Mouse (Mus musculus): ENCODE results near the gene Ube2dnl2. TPM values are rescaled to one million over a fixed set of nuclear protein-coding genes. Genes with fewer than 3 reads are reported as not detected.

The Ube2dnl2 gene
- not detected in 2 replicates for polyA plus RNA-seq (2015; fragmentation: Nextera tagmentation; extraction: Ambion mirVana)

- 83% methylated on average over 1 of the region's 1 CpGs for WGBS
- ATAC-seq (ENCODE audit: low FRiP score, low TSS enrichment) = no peak
- H3K27ac ChIP-seq (ENCODE audit: low read length) = no peak within 1 kb of the TSS
- H3K27me3 ChIP-seq (ENCODE audit: insufficient read depth, low read length) = no peaks in the 10 kb centered on the region
- H3K36me3 ChIP-seq (ENCODE audit: insufficient read depth, low read length) = no peaks in the 10 kb centered on the region
- H3K4me2 ChIP-seq (replicated peaks; ENCODE audit: low read depth, low read length) = no peak within 1 kb of the TSS
- no peak within 1 kb of the TSS for H3K9ac ChIP-seq (replicated peaks; ENCODE audit: low read length)
- no peaks in the 10 kb centered on the region for H3K9me3 ChIP-seq (ENCODE audit: low read length)
- no peak within 1 kb of the TSS for H3K4me3 ChIP-seq (ENCODE audit: low read length)
- no peaks in the 10 kb centered on the region for H3K4me1 ChIP-seq (ENCODE audit: insufficient read depth, low read length)
Observed at GRCm38 (mm10) chrX:114907282-114907681, at the start of gene Ube2dnl2. Gene Ube2dnl2, plus strand, starts transcription at chrX:114907582.

GRCm38 (mm10) chrX:114895489-114895888 is 11.9 kb upstream of the Ube2dnl2 start:
- no peaks in the 10 kb centered on the region for H3K9me3 ChIP-seq (ENCODE audit: low read length)
- no peak overlapping the region for H3K9ac ChIP-seq (replicated peaks; ENCODE audit: low read length)
- H3K27ac ChIP-seq (ENCODE audit: low read length) = no peak overlapping the region
- ATAC-seq (ENCODE audit: low FRiP score, low TSS enrichment) = no peak
- H3K4me3 ChIP-seq (ENCODE audit: low read length) = no peak overlapping the region
- no peaks in the 10 kb centered on the region for H3K27me3 ChIP-seq (ENCODE audit: insufficient read depth, low read length)
- no peaks in the 10 kb centered on the region for H3K4me1 ChIP-seq (ENCODE audit: insufficient read depth, low read length)
- no peak overlapping the region for H3K4me2 ChIP-seq (replicated peaks; ENCODE audit: low read depth, low read length)
- H3K36me3 ChIP-seq (ENCODE audit: insufficient read depth, low read length) = no peaks in the 10 kb centered on the region

- Histone ChIP-seq H3K4me3 (ENCODE audit: low read length) (no peak overlapping the region), H3K36me3 (ENCODE audit: insufficient read depth, low read length) (no peaks in the 10 kb centered on the region), H3K9ac (replicated peaks; ENCODE audit: low read length) (no peak overlapping the region), H3K27me3 (ENCODE audit: insufficient read depth, low read length) (no peaks in the 10 kb centered on the region), H3K4me1 (ENCODE audit: insufficient read depth, low read length) (no peaks in the 10 kb centered on the region), H3K27ac (ENCODE audit: low read length) (no peak overlapping the region), H3K4me2 (replicated peaks; ENCODE audit: low read depth, low read length) (no peak overlapping the region), H3K9me3 (ENCODE audit: low read length) (no peaks in the 10 kb centered on the region)
- no peak for ATAC-seq (ENCODE audit: low FRiP score, low TSS enrichment)
- 81% methylated on average over 3 of the region's 3 CpGs for WGBS
Observed at GRCm38 (mm10) chrX:114897506-114897905, 9.9 kb upstream of the Ube2dnl2 start.

- Histone ChIP-seq H3K27ac (ENCODE audit: low read length) (no peak overlapping the region), H3K4me3 (ENCODE audit: low read length) (no peak overlapping the region), H3K27me3 (ENCODE audit: insufficient read depth, low read length) (no peaks in the 10 kb centered on the region), H3K36me3 (ENCODE audit: insufficient read depth, low read length) (no peaks in the 10 kb centered on the region), H3K4me2 (replicated peaks; ENCODE audit: low read depth, low read length) (no peak overlapping the region), H3K9me3 (ENCODE audit: low read length) (no peaks in the 10 kb centered on the region), H3K4me1 (ENCODE audit: insufficient read depth, low read length) (no peaks in the 10 kb centered on the region), H3K9ac (replicated peaks; ENCODE audit: low read length) (no peak overlapping the region)
- no peak for ATAC-seq (ENCODE audit: low FRiP score, low TSS enrichment)
Observed at GRCm38 (mm10) chrX:114903391-114903790, 4.0 kb upstream of the Ube2dnl2 start.

- no peak within 1 kb of the TSS for H3K9ac ChIP-seq (replicated peaks; ENCODE audit: low read length)
- H3K4me1 ChIP-seq (ENCODE audit: insufficient read depth, low read length) = no peaks in the 10 kb centered on the region
- ATAC-seq (ENCODE audit: low FRiP score, low TSS enrichment) = no peak
- no peak within 1 kb of the TSS for H3K4me3 ChIP-seq (ENCODE audit: low read length)
- H3K4me2 ChIP-seq (replicated peaks; ENCODE audit: low read depth, low read length) = no peak within 1 kb of the TSS
- H3K27ac ChIP-seq (ENCODE audit: low read length) = no peak within 1 kb of the TSS
- WGBS = 87% methylated on average over 5 of the region's 5 CpGs
- H3K27me3 ChIP-seq (ENCODE audit: insufficient read depth, low read length) = no peaks in the 10 kb centered on the region
- no peaks in the 10 kb centered on the region for H3K9me3 ChIP-seq (ENCODE audit: low read length)
- no peaks in the 10 kb centered on the region for H3K36me3 ChIP-seq (ENCODE audit: insufficient read depth, low read length)
Observed at GRCm38 (mm10) chrX:114904712-114905111, 2.7 kb upstream of the Ube2dnl2 start, which contains the start of gene Ube2dnl1. Gene Ube2dnl1, plus strand, starts transcription at chrX:114905012.

- Histone ChIP-seq H3K9ac (replicated peaks; ENCODE audit: low read length) (no peak overlapping the region), H3K27me3 (ENCODE audit: insufficient read depth, low read length) (no peaks in the 10 kb centered on the region), H3K27ac (ENCODE audit: low read length) (no peak overlapping the region), H3K4me3 (ENCODE audit: low read length) (no peak overlapping the region), H3K9me3 (ENCODE audit: low read length) (no peaks in the 10 kb centered on the region), H3K4me2 (replicated peaks; ENCODE audit: low read depth, low read length) (no peak overlapping the region), H3K36me3 (ENCODE audit: insufficient read depth, low read length) (no peaks in the 10 kb centered on the region), H3K4me1 (ENCODE audit: insufficient read depth, low read length) (no peaks in the 10 kb centered on the region)
- ATAC-seq (ENCODE audit: low FRiP score, low TSS enrichment) = no peak
- WGBS = 24% methylated on average over 1 of the region's 1 CpGs
Observed at GRCm38 (mm10) chrX:114955066-114955465, 47.7 kb downstream of the Ube2dnl2 start.

Other genes with a start within 250 kb of the Ube2dnl2 start
- gene Ube2dnl1, start 2.6 kb upstream of the Ube2dnl2 start, polyA plus RNA-seq (2015; fragmentation: Nextera tagmentation; extraction: Ambion mirVana) = not detected in 2 replicates